Mouse (Mus musculus) erythroblast, embryonic 14.5 days (primary cell): ENCODE measurements around the gene Tnr. TPM values are rescaled to one million over a fixed set of nuclear protein-coding genes. Genes with fewer than 3 reads are reported as not detected.

Experiments
- H3K27me3 ChIP-seq: 2 replicates; pipeline ENCODE4 v1.6.1; 2012; ENCODE audit warnings: inconsistent platforms; ENCODE audit not compliant: control insufficient read depth
- H3K36me3 ChIP-seq: 2 replicates; pipeline ENCODE4 v1.6.1; 2012; ENCODE audit warnings: mild to moderate bottlenecking, inconsistent platforms; ENCODE audit not compliant: control insufficient read depth
- H3K4me1 ChIP-seq: 2 replicates; pipeline ENCODE4 v1.6.1; 2012; ENCODE audit warnings: inconsistent platforms; ENCODE audit not compliant: control insufficient read depth
- H3K4me3 ChIP-seq: replicated peaks from 2 replicates; pipeline ENCODE3; 2012; ENCODE audit warnings: moderate library complexity, mild to moderate bottlenecking, inconsistent platforms
- H3K9me3 ChIP-seq: 2 replicates; pipeline ENCODE4 v1.6.1; 2012; ENCODE audit warnings: low read length, inconsistent platforms, mixed read lengths; ENCODE audit not compliant: control insufficient read depth
- GATA1 ChIP-seq: IDR thresholded peaks from 2 replicates; pipeline ENCODE4 v1.6.1; 2012; ENCODE audit warnings: low read length, inconsistent platforms, mixed read lengths
- TAL1 ChIP-seq: IDR thresholded peaks from 3 replicates; pipeline ENCODE4 v1.6.1; 2012; ENCODE audit warnings: low read length, inconsistent platforms, mixed read lengths
- polyA plus RNA-seq: library from polyadenylated mRNA; stranded (reverse); fragments of >175 nt; gene quantifications from 2 replicates; pipeline ENCODE4 v1.2.3, GENCODE M21; 2012

Tnr gene
- polyA plus RNA-seq, 1 experiment = not detected

- no peak overlapping the region for H3K4me3 ChIP-seq
- no peak for TF ChIP-seq GATA1
- no peak for TF ChIP-seq TAL1
Observed at GRCm38 (mm10) chr1:159671181-159671580, 147.6 kb downstream of the Tnr start.

GRCm38 (mm10) chr1:159674240-159674639 lies 150.7 kb downstream of the Tnr start:
- TF ChIP-seq TAL1 = no peak
- TF ChIP-seq GATA1 = no peak
- no peaks in the 10 kb centered on the region for H3K36me3 ChIP-seq
- H3K27me3 ChIP-seq = no peaks in the 10 kb centered on the region
- no peak overlapping the region for H3K4me3 ChIP-seq
- no peaks in the 10 kb centered on the region for H3K4me1 ChIP-seq
- no peaks in the 10 kb centered on the region for H3K9me3 ChIP-seq

More at GRCm38 (mm10) chr1:159671181-159671580, 147.6 kb downstream of the Tnr start:
- Histone ChIP-seq H3K36me3 (no peaks in the 10 kb centered on the region), H3K4me1 (no peaks in the 10 kb centered on the region), H3K27me3 (no peaks in the 10 kb centered on the region), H3K9me3 (no peaks in the 10 kb centered on the region)

GRCm38 (mm10) chr1:159675472-159675871 lies 151.9 kb downstream of the Tnr start:
- TF ChIP-seq TAL1 (no peak), GATA1 (no peak)
- no peaks in the 10 kb centered on the region for H3K4me1 ChIP-seq
- H3K9me3 ChIP-seq = no peaks in the 10 kb centered on the region
- no peaks in the 10 kb centered on the region for H3K36me3 ChIP-seq
- H3K27me3 ChIP-seq = no peaks in the 10 kb centered on the region
- no peak overlapping the region for H3K4me3 ChIP-seq

DNA sequence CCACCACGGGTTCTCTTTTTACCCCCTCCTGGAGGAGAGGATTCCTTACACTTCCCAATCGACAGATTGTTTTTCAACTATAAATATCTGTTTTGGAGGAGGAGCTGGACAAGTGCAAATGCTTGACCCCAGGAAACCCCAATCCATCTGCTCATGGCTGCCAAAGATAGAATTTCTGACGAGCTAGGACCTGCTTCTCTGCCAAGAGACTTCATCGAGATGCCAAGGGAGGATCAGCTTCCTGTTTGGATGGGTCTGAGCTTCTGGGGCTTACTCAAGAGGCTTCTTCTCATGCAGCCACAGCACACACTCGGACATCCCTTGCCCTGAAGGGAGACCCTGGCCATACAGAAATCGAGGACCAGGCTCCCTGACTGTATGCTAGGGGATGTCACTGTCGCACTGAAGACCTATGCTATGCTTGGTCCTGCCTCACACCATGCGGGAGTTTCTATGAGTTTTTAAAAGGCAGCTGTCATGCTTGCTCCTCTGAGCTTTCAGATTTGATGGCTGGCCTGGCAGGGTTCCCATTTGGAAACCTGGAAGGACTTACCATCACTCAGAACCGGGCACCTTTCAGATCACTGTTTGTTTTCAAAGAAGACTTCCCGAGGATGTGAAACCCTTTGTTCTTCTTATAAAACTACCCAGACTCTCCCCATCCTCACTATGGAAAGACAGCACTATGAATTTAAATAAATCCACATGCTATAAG lies 154.8 kb downstream of the Tnr start:
- H3K4me1 ChIP-seq = no peaks in the 10 kb centered on the region
- H3K36me3 ChIP-seq = no peaks in the 10 kb centered on the region
- no peak overlapping the region for H3K4me3 ChIP-seq
- TF ChIP-seq TAL1 (no peak), GATA1 (no peak)
- no peaks in the 10 kb centered on the region for H3K27me3 ChIP-seq
- H3K9me3 ChIP-seq = no peaks in the 10 kb centered on the region

GRCm38 (mm10) chr1:159681252-159681651 lies 157.7 kb downstream of the Tnr start:
- Histone ChIP-seq H3K4me1 (no peaks in the 10 kb centered on the region), H3K36me3 (no peaks in the 10 kb centered on the region), H3K4me3 (no peak overlapping the region), H3K9me3 (no peaks in the 10 kb centered on the region), H3K27me3 (no peaks in the 10 kb centered on the region)
- no peak for TF ChIP-seq TAL1
- TF ChIP-seq GATA1 = no peak

GRCm38 (mm10) chr1:159686476-159687231 lies 163.1 kb downstream of the Tnr start:
- H3K36me3 ChIP-seq = no peaks in the 10 kb centered on the region
- H3K4me1 ChIP-seq = no peaks in the 10 kb centered on the region
- no peaks in the 10 kb centered on the region for H3K27me3 ChIP-seq
- H3K9me3 ChIP-seq = no peaks in the 10 kb centered on the region
- H3K4me3 ChIP-seq = no peak overlapping the region
- no peak for TF ChIP-seq TAL1
- TF ChIP-seq GATA1 = no peak

- H3K27me3 ChIP-seq = no peaks in the 10 kb centered on the region
- no peaks in the 10 kb centered on the region for H3K4me1 ChIP-seq
- H3K9me3 ChIP-seq = no peaks in the 10 kb centered on the region
- no peaks in the 10 kb centered on the region for H3K36me3 ChIP-seq
- no peak overlapping the region for H3K4me3 ChIP-seq
- no peak for TF ChIP-seq TAL1
- TF ChIP-seq GATA1 = no peak
Observed at GRCm38 (mm10) chr1:159696717-159697116, 173.1 kb downstream of the Tnr start.

GRCm38 (mm10) chr1:159702038-159702437 lies 178.5 kb downstream of the Tnr start:
- H3K36me3 ChIP-seq = no peaks in the 10 kb centered on the region
- TF ChIP-seq TAL1 (no peak), GATA1 (no peak)
- H3K27me3 ChIP-seq = no peaks in the 10 kb centered on the region
- no peaks in the 10 kb centered on the region for H3K9me3 ChIP-seq
- H3K4me3 ChIP-seq = no peak overlapping the region
- no peaks in the 10 kb centered on the region for H3K4me1 ChIP-seq

DNA sequence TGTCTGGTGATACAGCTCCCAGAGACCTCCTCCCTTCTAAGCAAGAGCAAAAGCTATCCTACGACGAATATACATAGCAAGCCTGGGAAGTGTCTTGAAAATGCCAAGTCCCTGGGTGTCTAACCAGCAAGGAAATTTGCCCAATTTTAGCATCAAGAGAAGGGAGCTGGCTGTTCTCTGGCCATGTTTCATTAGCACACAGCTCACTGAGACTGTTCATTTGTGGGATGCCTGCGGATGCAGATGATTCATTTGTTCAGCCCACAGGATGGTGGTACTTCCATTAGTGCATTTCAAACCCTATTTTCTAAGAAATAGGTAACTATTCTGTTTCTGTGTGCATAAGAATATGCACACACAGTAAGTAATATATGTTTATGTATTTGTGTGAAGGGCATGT lies 181.4 kb downstream of the Tnr start:
- Histone ChIP-seq H3K36me3 (no peaks in the 10 kb centered on the region), H3K9me3 (no peaks in the 10 kb centered on the region), H3K4me1 (no peaks in the 10 kb centered on the region), H3K4me3 (no peak overlapping the region), H3K27me3 (no peaks in the 10 kb centered on the region)
- TF ChIP-seq TAL1 (no peak), GATA1 (no peak)
